Mouse (Mus musculus): ENCODE measurements at regions not wholly inside any gene's neighbourhood (a gene's known extent, or its start where the extent isn't known, plus 50 kb on each side); places are given as distances from the start of the nearest gene placed in this dataset.

GRCm38 (mm10) chr5:74766211-74766610 is 63.5 kb upstream of the Lnx1 start:
- H3K4me1 ChIP-seq: peaks cover 10% of the 10 kb centered on the region
- no peaks in the 10 kb centered on the region for H3K27me3 ChIP-seq
- H3K4me3 ChIP-seq (replicated peaks): no peak overlapping the region
- H3K9me3 ChIP-seq (replicated peaks): no peaks in the 10 kb centered on the region
- no peak overlapping the region for H3K9ac ChIP-seq
- ATAC-seq (replicated peaks; ENCODE audit: low FRiP score): no peak
- H3K27ac ChIP-seq: no peak overlapping the region
- 66% methylated on average over 8 of the region's 8 CpGs for WGBS
- no peaks in the 10 kb centered on the region for H3K36me3 ChIP-seq
- no peak overlapping the region for H3K4me2 ChIP-seq

- ATAC-seq (replicated peaks; ENCODE audit: low FRiP score): no peak
Observed at GRCm38 (mm10) chr5:74765061-74765767, 62.5 kb upstream of the Lnx1 start.

GRCm38 (mm10) chr5:74757557-74757956 is 54.8 kb upstream of the Lnx1 start:
- WGBS: 85% methylated on average over 5 of the region's 5 CpGs

More at GRCm38 (mm10) chr5:74765061-74765767, 62.5 kb upstream of the Lnx1 start:
- Histone ChIP-seq H3K4me1 (peaks cover 10% of the 10 kb centered on the region), H3K9ac (no peak overlapping the region), H3K27ac (no peak overlapping the region), H3K4me2 (no peak overlapping the region), H3K27me3 (no peaks in the 10 kb centered on the region), H3K4me3 (replicated peaks) (no peak overlapping the region), H3K36me3 (no peaks in the 10 kb centered on the region), H3K9me3 (replicated peaks) (no peaks in the 10 kb centered on the region)
- WGBS: 62% methylated on average over 9 of the region's 9 CpGs

GRCm38 (mm10) chr5:74752961-74753360 is 50.2 kb upstream of the Lnx1 start:
- WGBS: 92% methylated on average over 3 of the region's 3 CpGs

More at GRCm38 (mm10) chr5:74757557-74757956, 54.8 kb upstream of the Lnx1 start:
- Histone ChIP-seq H3K9me3 (replicated peaks) (no peaks in the 10 kb centered on the region), H3K9ac (no peak overlapping the region), H3K27ac (no peak overlapping the region), H3K36me3 (no peaks in the 10 kb centered on the region), H3K27me3 (no peaks in the 10 kb centered on the region), H3K4me2 (no peak overlapping the region), H3K4me3 (replicated peaks) (no peak overlapping the region), H3K4me1 (no peaks in the 10 kb centered on the region)
- ATAC-seq (replicated peaks; ENCODE audit: low FRiP score): no peak

More at GRCm38 (mm10) chr5:74752961-74753360, 50.2 kb upstream of the Lnx1 start:
- Histone ChIP-seq H3K4me3 (replicated peaks) (no peak overlapping the region), H3K9me3 (replicated peaks) (no peaks in the 10 kb centered on the region), H3K4me2 (no peak overlapping the region), H3K4me1 (no peaks in the 10 kb centered on the region), H3K27ac (no peak overlapping the region), H3K9ac (no peak overlapping the region), H3K36me3 (no peaks in the 10 kb centered on the region), H3K27me3 (no peaks in the 10 kb centered on the region; the same call in 1 of the 2 replicates)
- no peak for ATAC-seq (replicated peaks; ENCODE audit: low FRiP score)

Data from kidney, embryonic 15.5 days (tissue).